ENCODE assay signal across 14 mouse cellular contexts in genomic region chr6:15321551-15321974, GRCm38 (mm10).
DNase-seq lines count a peak whose midpoint lies in the region; ATAC-seq and TF ChIP-seq lines count a peak whose summit lies in the region.
"Had no signal": no experiment of that assay in that cellular context is flagged by ENCODE, and none has a peak within 500 bp of the region (broad histone marks: within the 10 kb centered on the region; RNA-seq: fewer than 3 reads in every experiment).

No protein-coding gene starts in this region.

- H3K36me3 ChIP-seq in heart, embryonic 12.5 days = no peaks in the 10 kb centered on the region
- no peaks in the 10 kb centered on the region for H3K36me3 ChIP-seq in heart, adult 2 months (ENCODE audit: control insufficient read depth, insufficient read depth, low read length)
- H3K36me3 ChIP-seq in embryonic facial prominence, embryonic 12.5 days = no peaks in the 10 kb centered on the region
- H3K36me3 ChIP-seq in limb, embryonic 14.5 days (ENCODE audit: control insufficient read depth, insufficient read depth, low read length) = no peaks in the 10 kb centered on the region
- H3K36me3 ChIP-seq: G1E; liver, embryonic 15.5 days had no signal

- TF ChIP-seq CTCF in heart, adult 2 months (IDR thresholded peaks at IDR 0.05) = no peak
- no peak for TF ChIP-seq CTCF in brain, embryonic 14.5 days (IDR thresholded peaks at IDR 0.05; ENCODE audit: borderline replicate concordance, extremely low read depth, insufficient read depth, insufficient read length)

- ATAC-seq in heart, embryonic 12.5 days (ENCODE audit: insufficient number of reproducible peaks, low FRiP score) = 0 out of 2 replicates have a peak, but pooled peaks have one; percentile 57
- ATAC-seq in embryonic facial prominence, embryonic 12.5 days (ENCODE audit: insufficient number of reproducible peaks, insufficient read depth, low FRiP score, low TSS enrichment) = peak; percentile 69; the same call in 1 of the 2 replicates
- ATAC-seq in limb, embryonic 14.5 days (ENCODE audit: low FRiP score, low read depth) = peak; percentile 82
- ATAC-seq in granulocyte monocyte progenitor cell, adult 5-6 weeks (replicated peaks; ENCODE audit: poor library complexity, severe bottlenecking) = no peak

- no peak overlapping the region for H3K4me3 ChIP-seq in heart, embryonic 12.5 days
- no peak overlapping the region for H3K4me3 ChIP-seq in heart, adult 2 months
- H3K4me3 ChIP-seq in embryonic facial prominence, embryonic 12.5 days = no peak overlapping the region
- no peak overlapping the region for H3K4me3 ChIP-seq in limb, embryonic 14.5 days (replicated peaks; ENCODE audit: low read length)
- H3K4me3 ChIP-seq: liver, embryonic 15.5 days; myocyte had no signal

- H3K79me2 ChIP-seq in heart, adult 2 months (replicated peaks; ENCODE audit: control insufficient read depth, insufficient read depth, low read length) = no peaks in the 10 kb centered on the region

- H3K4me1 ChIP-seq in heart, embryonic 12.5 days (replicated peaks) = 0 out of 2 replicates have a peak, but pooled peaks cover 3% of the 10 kb centered on the region
- H3K4me1 ChIP-seq in heart, adult 2 months (ENCODE audit: control insufficient read depth, insufficient read depth, low read length) = no peaks in the 10 kb centered on the region
- H3K4me1 ChIP-seq in embryonic facial prominence, embryonic 12.5 days = peaks cover 3% of the 10 kb centered on the region; the same call in 1 of the 2 replicates
- H3K4me1 ChIP-seq in limb, embryonic 14.5 days (ENCODE audit: control insufficient read depth, insufficient read depth, low read length) = peaks cover 5% of the 10 kb centered on the region
- H3K4me1 ChIP-seq: liver, embryonic 15.5 days had no signal

- 31% methylated on average over 2 of the region's 2 CpGs for WGBS in heart, embryonic 12.5 days
- 31% methylated on average over 2 of the region's 2 CpGs for WGBS in heart, adult 2 months
- 13% methylated on average over 2 of the region's 2 CpGs for WGBS in embryonic facial prominence, embryonic 12.5 days
- 15% methylated on average over 2 of the region's 2 CpGs for WGBS in limb, embryonic 14.5 days

- peak overlapping the region; percentile 56 for H3K27ac ChIP-seq in heart, embryonic 12.5 days (ENCODE audit: poor library complexity, severe bottlenecking)
- H3K27ac ChIP-seq in heart, adult 2 months = no peak overlapping the region
- H3K27ac ChIP-seq in embryonic facial prominence, embryonic 12.5 days = peak overlapping the region; percentile 3; the same call in 1 of the 2 replicates
- peak overlapping the region; percentile 59; the same call in 1 of the 2 replicates for H3K27ac ChIP-seq in limb, embryonic 14.5 days (replicated peaks; ENCODE audit: low read depth, low read length)
- H3K27ac ChIP-seq: liver, embryonic 15.5 days had no signal

- H3K4me2 ChIP-seq in heart, embryonic 12.5 days = peak overlapping the region; percentile 29; the same call in 1 of the 2 replicates
- no peak overlapping the region for H3K4me2 ChIP-seq in embryonic facial prominence, embryonic 12.5 days (replicated peaks)
- no peak overlapping the region for H3K4me2 ChIP-seq in limb, embryonic 14.5 days (replicated peaks; ENCODE audit: low read depth, low read length, severe bottlenecking)
- H3K4me2 ChIP-seq: liver, embryonic 15.5 days had no signal

- H3K27me3 ChIP-seq in heart, embryonic 12.5 days (replicated peaks) = no peaks in the 10 kb centered on the region
- H3K27me3 ChIP-seq in heart, adult 2 months (ENCODE audit: control insufficient read depth, insufficient read depth, low read length) = no peaks in the 10 kb centered on the region
- H3K27me3 ChIP-seq in embryonic facial prominence, embryonic 12.5 days = no peaks in the 10 kb centered on the region
- no peaks in the 10 kb centered on the region for H3K27me3 ChIP-seq in limb, embryonic 14.5 days (ENCODE audit: control insufficient read depth, insufficient read depth, low read length)
- H3K27me3 ChIP-seq: liver, embryonic 15.5 days had no signal

- no peak overlapping the region for H3K9ac ChIP-seq in heart, embryonic 12.5 days
- H3K9ac ChIP-seq in heart, adult 2 months (ENCODE audit: low read depth, low read length) = no peak overlapping the region
- no peak overlapping the region for H3K9ac ChIP-seq in embryonic facial prominence, embryonic 12.5 days
- no peak overlapping the region for H3K9ac ChIP-seq in limb, embryonic 14.5 days (ENCODE audit: low read depth, low read length, severe bottlenecking)
- H3K9ac ChIP-seq: liver, embryonic 15.5 days had no signal

- H3K9me3 ChIP-seq in heart, embryonic 12.5 days (replicated peaks) = no peaks in the 10 kb centered on the region
- no peaks in the 10 kb centered on the region for H3K9me3 ChIP-seq in embryonic facial prominence, embryonic 12.5 days
- no peaks in the 10 kb centered on the region for H3K9me3 ChIP-seq in limb, embryonic 14.5 days (ENCODE audit: control insufficient read depth, low read length)
- H3K9me3 ChIP-seq: G1E; liver, embryonic 15.5 days had no signal

- TF ChIP-seq EP300 in heart, adult 2 months (IDR thresholded peaks at IDR 0.05; ENCODE audit: insufficient read depth, low read depth, low read length) = no peak

- no peak for TF ChIP-seq POLR2A in heart, adult 2 months (IDR thresholded peaks at IDR 0.05; ENCODE audit: insufficient read depth, low read depth, low read length)
- no peak for TF ChIP-seq POLR2A in brain, embryonic 14.5 days (IDR thresholded peaks at IDR 0.05; ENCODE audit: borderline replicate concordance, extremely low read depth, insufficient read depth, insufficient read length, poor library complexity, severe bottlenecking)
- TF ChIP-seq POLR2A in limb, embryonic 14.5 days (IDR thresholded peaks at IDR 0.05; ENCODE audit: borderline replicate concordance, extremely low read depth, insufficient read depth, insufficient read length) = no peak

- intact Hi-C loops in heart, adult 2 months (cut with DNase I) = no loop called here

- DNase-seq in heart, adult 2 months = no peak
- peak; percentile 79 for DNase-seq in brain, embryonic 14.5 days (ENCODE audit: low read depth)
- peak; percentile 77 for DNase-seq in limb, embryonic 14.5 days (ENCODE audit: low spot score)
- no peak for DNase-seq in urinary bladder, adult 2 months (ENCODE audit: low spot score)
- no peak for DNase-seq in cerebellum, adult 9-11 months
- DNase-seq: gastrocnemius, postnatal 25 days; kidney, adult 11 months; layer of hippocampus, postnatal 36 days had no signal

Comparison
In these comparisons a context has a peak if more than half of its experiments do, and no peak if none do; other contexts are left out.
1. DNase-seq: peak in brain, embryonic 14.5 days (single experiment) and limb, embryonic 14.5 days (single experiment); none in heart, adult 2 months (0 of 2), urinary bladder, adult 2 months (single experiment) and cerebellum, adult 9-11 months (single experiment).